ENCODE assay signal across 16 mouse cellular contexts in the genomic region with DNA sequence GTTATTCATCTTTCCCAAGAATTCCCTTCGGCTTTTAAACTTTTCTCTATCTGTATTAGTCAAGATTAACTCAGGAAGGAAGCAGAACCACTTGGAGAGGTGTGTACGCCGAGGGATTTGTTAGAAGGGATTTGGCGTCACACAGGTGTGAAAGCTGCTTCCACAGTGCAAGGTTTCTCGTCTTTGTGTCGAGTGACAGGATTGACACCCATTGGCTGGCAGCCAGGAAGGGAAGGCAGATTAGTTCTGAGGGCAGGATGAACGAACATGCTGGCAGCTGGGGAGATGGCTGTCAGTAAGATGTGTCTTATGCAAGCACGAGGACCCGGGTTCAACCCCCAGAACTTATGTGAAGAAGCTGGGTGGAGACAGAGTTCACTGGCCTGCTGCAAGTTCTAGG.
DNase-seq lines count a peak whose midpoint lies in the region; ATAC-seq and TF ChIP-seq lines count a peak whose summit lies in the region.
"Had no signal": no experiment of that assay in that cellular context is flagged by ENCODE, and none has a peak within 500 bp of the region (broad histone marks: within the 10 kb centered on the region; RNA-seq: fewer than 3 reads in every experiment).

No protein-coding gene starts in this region.

- intact Hi-C loops in heart, adult 2 months (cut with DNase I), result loop anchor here (5.0 kb wide), 1 partner anchor 54 kb away; no protein-coding TSS in a partner anchor

- H3K9ac ChIP-seq in heart, adult 2 months (ENCODE audit: low read depth, low read length), result no peak overlapping the region
- no peak overlapping the region for H3K9ac ChIP-seq in lung, embryonic 14.5 days
- H3K9ac ChIP-seq in MEL (ENCODE audit: control insufficient read depth, low read depth, low read length, poor library complexity, severe bottlenecking), result no peak overlapping the region
- H3K9ac ChIP-seq in forebrain, embryonic 16.5 days (replicated peaks; ENCODE audit: low read depth, low read length), result no peak overlapping the region
- H3K9ac ChIP-seq: hindbrain, embryonic 12.5 days; limb, embryonic 15.5 days; lung, embryonic 15.5 days had no signal

- ATAC-seq in lung, embryonic 14.5 days (ENCODE audit: insufficient read depth), result no peak
- peak; percentile 42 for ATAC-seq in forebrain, embryonic 16.5 days
- no peak for ATAC-seq in erythroblast, adult 5-6 weeks (replicated peaks; ENCODE audit: low FRiP score, poor library complexity, severe bottlenecking)

- no peaks in the 10 kb centered on the region; the same call in none of the 2 replicates for H3K4me1 ChIP-seq in heart, adult 2 months (ENCODE audit: control insufficient read depth, insufficient read depth, low read length)
- peaks cover 40% of the 10 kb centered on the region for H3K4me1 ChIP-seq in heart, embryonic 10.5 days
- H3K4me1 ChIP-seq in lung, embryonic 14.5 days (ENCODE audit: insufficient read depth), result no peaks in the 10 kb centered on the region
- peaks cover 9 to 15% of the 10 kb centered on the region in 2 experiments for H3K4me1 ChIP-seq in MEL (ENCODE audit: control insufficient read depth in 1 of 2, insufficient read depth in 2 of 2, low read length in 2 of 2)
- no peaks in the 10 kb centered on the region; the same call in 1 of the 2 replicates for H3K4me1 ChIP-seq in forebrain, embryonic 16.5 days (replicated peaks; ENCODE audit: control insufficient read depth, insufficient read depth, low read length)
- H3K4me1 ChIP-seq: lung, embryonic 15.5 days had no signal

- 42% methylated on average over 9 of the region's 9 CpGs for WGBS in heart, adult 2 months
- WGBS in heart, embryonic 10.5 days, result 53% methylated on average over 9 of the region's 9 CpGs
- WGBS in lung, embryonic 14.5 days, result 37% methylated on average over 9 of the region's 9 CpGs
- WGBS in forebrain, embryonic 16.5 days, result 37% methylated on average over 9 of the region's 9 CpGs

- H3K27ac ChIP-seq in heart, adult 2 months, result peak overlapping the region; percentile 79
- no peak overlapping the region for H3K27ac ChIP-seq in heart, embryonic 10.5 days
- H3K27ac ChIP-seq in lung, embryonic 14.5 days (ENCODE audit: low read depth), result no peak overlapping the region
- no peak overlapping the region for H3K27ac ChIP-seq in MEL (ENCODE audit: control insufficient read depth, low read depth, low read length)
- H3K27ac ChIP-seq in forebrain, embryonic 16.5 days (ENCODE audit: low read length), result no peak overlapping the region
- H3K27ac ChIP-seq: hindbrain, embryonic 12.5 days; left cerebral cortex, adult 2 months; limb, embryonic 15.5 days; lung, embryonic 15.5 days had no signal

- H3K9me3 ChIP-seq in heart, embryonic 10.5 days, result no peaks in the 10 kb centered on the region
- H3K9me3 ChIP-seq in lung, embryonic 14.5 days (ENCODE audit: low read depth, low read length), result no peaks in the 10 kb centered on the region
- no peaks in the 10 kb centered on the region for H3K9me3 ChIP-seq in MEL (replicated peaks; ENCODE audit: insufficient read depth, low read length)
- no peaks in the 10 kb centered on the region for H3K9me3 ChIP-seq in forebrain, embryonic 16.5 days (ENCODE audit: control insufficient read depth, low read length)
- H3K9me3 ChIP-seq: hindbrain, embryonic 12.5 days; limb, embryonic 15.5 days; lung, embryonic 15.5 days had no signal

- H3K79me2 ChIP-seq in heart, adult 2 months (replicated peaks; ENCODE audit: control insufficient read depth, insufficient read depth, low read length), result no peaks in the 10 kb centered on the region
- H3K79me2 ChIP-seq in MEL (ENCODE audit: control insufficient read depth, insufficient read depth, low read length, poor library complexity), result 0 out of 2 replicates have a peak, but pooled peaks cover 3% of the 10 kb centered on the region

- DNase-seq in heart, adult 2 months, result peak in 1 of 2 experiments; percentile 35
- DNase-seq in heart, embryonic 10.5 days (ENCODE audit: low spot score), result no peak
- DNase-seq in lung, embryonic 14.5 days, result peak; percentile 9
- DNase-seq in lung, postnatal 4 days, result no peak
- peak; percentile 29 for DNase-seq in MEL (ENCODE audit: low read depth, low spot score)
- DNase-seq: adrenal gland, postnatal 10 days; gastrocnemius, postnatal 10 days; kidney, adult 8-10 months had no signal

- TF ChIP-seq EP300 in heart, adult 2 months (IDR thresholded peaks at IDR 0.05; ENCODE audit: insufficient read depth, low read depth, low read length), result no peak
- TF ChIP-seq EP300 in MEL (IDR thresholded peaks at IDR 0.05; ENCODE audit: low read depth in 1 of 2, low read length in 2 of 2), result no peak

- H3K27me3 ChIP-seq in heart, adult 2 months (ENCODE audit: control insufficient read depth, insufficient read depth, low read length), result no peaks in the 10 kb centered on the region
- no peaks in the 10 kb centered on the region for H3K27me3 ChIP-seq in heart, embryonic 10.5 days (ENCODE audit: insufficient read depth, poor library complexity, severe bottlenecking)
- H3K27me3 ChIP-seq in lung, embryonic 14.5 days (ENCODE audit: insufficient read depth, low read length), result no peaks in the 10 kb centered on the region
- H3K27me3 ChIP-seq in MEL (ENCODE audit: control insufficient read depth in 1 of 2, insufficient read depth in 2 of 2, low read length in 2 of 2), result no peaks in the 10 kb centered on the region
- H3K27me3 ChIP-seq in forebrain, embryonic 16.5 days (replicated peaks; ENCODE audit: control insufficient read depth, insufficient read depth, low read length), result no peaks in the 10 kb centered on the region
- H3K27me3 ChIP-seq: hindbrain, embryonic 12.5 days; limb, embryonic 15.5 days; lung, embryonic 15.5 days had no signal

- TF ChIP-seq CTCF in heart, adult 2 months (IDR thresholded peaks at IDR 0.05), result no peak
- no peak for TF ChIP-seq CTCF in lung, embryonic 14.5 days (IDR thresholded peaks at IDR 0.05; ENCODE audit: low read depth)
- TF ChIP-seq CTCF in MEL (IDR thresholded peaks at IDR 0.05 in 2 of 3, conservative IDR thresholded peaks at IDR 0.05 in 1 of 3; ENCODE audit: control insufficient read depth in 1 of 3, insufficient read depth in 1 of 3, low read depth in 2 of 3, low read length in 3 of 3, poor library complexity in 1 of 3, severe bottlenecking in 1 of 3), result no peak

- no peak for TF ChIP-seq RAD21 in MEL (IDR thresholded peaks at IDR 0.05; ENCODE audit: low read depth, low read length)

- TF ChIP-seq POLR2A in heart, adult 2 months (IDR thresholded peaks at IDR 0.05; ENCODE audit: insufficient read depth, low read depth, low read length), result no peak
- TF ChIP-seq POLR2A in MEL (IDR thresholded peaks at IDR 0.05; ENCODE audit: control insufficient read depth in 1 of 2, insufficient read depth in 1 of 2, low read depth in 1 of 2, low read length in 2 of 2, poor library complexity in 1 of 2), result no peak

- H3K4me3 ChIP-seq in heart, adult 2 months, result no peak overlapping the region
- no peak overlapping the region for H3K4me3 ChIP-seq in heart, embryonic 10.5 days
- H3K4me3 ChIP-seq in lung, embryonic 14.5 days (ENCODE audit: low read depth, low read length), result no peak overlapping the region
- no peak overlapping the region for H3K4me3 ChIP-seq in MEL (ENCODE audit: control insufficient read depth in 1 of 2, insufficient read depth in 1 of 2, low read depth in 2 of 2, low read length in 2 of 2)
- H3K4me3 ChIP-seq in forebrain, embryonic 16.5 days (replicated peaks; ENCODE audit: low read length), result no peak overlapping the region
- H3K4me3 ChIP-seq: hindbrain, embryonic 12.5 days; left cerebral cortex, adult 2 months; limb, embryonic 15.5 days; lung, embryonic 15.5 days; myocyte had no signal

- no peaks in the 10 kb centered on the region; the same call in 1 of the 2 replicates for H3K36me3 ChIP-seq in heart, adult 2 months (ENCODE audit: control insufficient read depth, insufficient read depth, low read length)
- no peaks in the 10 kb centered on the region for H3K36me3 ChIP-seq in heart, embryonic 10.5 days
- no peaks in the 10 kb centered on the region for H3K36me3 ChIP-seq in lung, embryonic 14.5 days (ENCODE audit: insufficient read depth)
- peaks cover 0 to 21% of the 10 kb centered on the region in 2 experiments; a peak in 2 of 4 replicates for H3K36me3 ChIP-seq in MEL (ENCODE audit: control insufficient read depth in 1 of 2, insufficient read depth in 2 of 2, low read length in 2 of 2)
- no peaks in the 10 kb centered on the region for H3K36me3 ChIP-seq in forebrain, embryonic 16.5 days (ENCODE audit: control insufficient read depth, insufficient read depth)
- H3K36me3 ChIP-seq: G1E; hindbrain, embryonic 12.5 days; limb, embryonic 15.5 days; lung, embryonic 15.5 days had no signal

- no peak overlapping the region for H3K4me2 ChIP-seq in lung, embryonic 14.5 days
- H3K4me2 ChIP-seq in forebrain, embryonic 16.5 days (ENCODE audit: low read length), result no peak overlapping the region
- H3K4me2 ChIP-seq: hindbrain, embryonic 12.5 days; limb, embryonic 15.5 days; lung, embryonic 15.5 days had no signal

TF ChIP-seq in MEL, 35 proteins besides CTCF, POLR2A, EP300 and RAD21:
- TF ChIP-seq E2F4 (IDR thresholded peaks at IDR 0.05; ENCODE audit: borderline replicate concordance, low read depth, low read length) (no peak), POLR2AphosphoS5 (IDR thresholded peaks at IDR 0.05; ENCODE audit: borderline replicate concordance, low read depth, low read length) (no peak), MXI1 (IDR thresholded peaks at IDR 0.05; ENCODE audit: low read depth, low read length) (no peak), NELFE (IDR thresholded peaks at IDR 0.05; ENCODE audit: low read depth, low read length) (no peak), ZKSCAN1 (IDR thresholded peaks at IDR 0.05; ENCODE audit: low read depth, low read length) (no peak), JUND (IDR thresholded peaks at IDR 0.05; ENCODE audit: low read depth, low read length) (no peak), ZC3H11A (IDR thresholded peaks at IDR 0.05; ENCODE audit: low read depth, low read length) (no peak), ZMIZ1 (IDR thresholded peaks at IDR 0.05; ENCODE audit: low read depth, low read length) (no peak), MAX (IDR thresholded peaks at IDR 0.05; ENCODE audit: low read length) (no peak), SIN3A (IDR thresholded peaks at IDR 0.05; ENCODE audit: low read length) (no peak), MYB (IDR thresholded peaks at IDR 0.05; ENCODE audit: low read depth, low read length) (no peak), MYC (IDR thresholded peaks at IDR 0.05; ENCODE audit: low read depth, low read length) (no peak), MAZ (IDR thresholded peaks at IDR 0.05; ENCODE audit: low read depth, low read length) (no peak), TBP (IDR thresholded peaks at IDR 0.05; ENCODE audit: low read depth, low read length) (no peak), HCFC1 (IDR thresholded peaks at IDR 0.05; ENCODE audit: low read depth, low read length) (no peak)

Comparison
In these comparisons a context has a peak if more than half of its experiments do, and no peak if none do; other contexts are left out.
1. DNase-seq: peak in lung, embryonic 14.5 days (single experiment) and MEL (single experiment); none in heart, embryonic 10.5 days (single experiment) and lung, postnatal 4 days (0 of 2).